Mouse (Mus musculus) olfactory bulb, adult 2 months (tissue): ENCODE results near the gene Dglucy. TPM values are rescaled to one million over a fixed set of nuclear protein-coding genes. Genes with fewer than 3 reads are reported as not detected.

Experiments used
- H3K27ac ChIP-seq: fragments of 200-500 bp; 2 replicates; pipeline ENCODE4 v1.5.1; 2012; ENCODE audit warnings: low read depth, low read length; ENCODE audit not compliant: insufficient read depth
- H3K4me1 ChIP-seq: fragments of 200-500 bp; 2 replicates; pipeline ENCODE4 v1.6.1; 2012; ENCODE audit warnings: low read length; ENCODE audit not compliant: control insufficient read depth, insufficient read depth
- H3K4me3 ChIP-seq: fragments of 200-500 bp; 2 replicates; pipeline ENCODE4 v1.5.1; 2012; ENCODE audit warnings: mild to moderate bottlenecking, low read depth, low read length, moderate library complexity; ENCODE audit not compliant: insufficient read depth
- CTCF ChIP-seq: fragments of 200-500 bp; IDR thresholded peaks from 2 replicates; pipeline ENCODE4 v1.5.1; 2012; ENCODE audit warnings: low read depth, mild to moderate bottlenecking, low read length, moderate library complexity; ENCODE audit not compliant: insufficient read depth
- POLR2A ChIP-seq: fragments of 200-500 bp; IDR thresholded peaks from 2 replicates; pipeline ENCODE4 v1.6.1; 2012; ENCODE audit warnings: mild to moderate bottlenecking, low read depth, low read length, moderate library complexity; ENCODE audit not compliant: insufficient read depth
- WGBS: fragments of 180-500 bp; shearing (Covaris S2); methylation state at CpG from one replicate; pipeline ENCODE4 v1.1.7; 2018; 5-methylcytosine and 5-hydroxymethylcytosine counted together
- polyA plus RNA-seq: library from polyadenylated mRNA; stranded (reverse); fragments of >200 nt; gene quantifications from 2 replicates; pipeline ENCODE4 v1.2.4, GENCODE M21; 2012; ENCODE audit warnings: low replicate concordance; ENCODE audit not compliant: missing spikeins, insufficient read depth, insufficient read length

The Dglucy gene
- polyA plus RNA-seq, 1 experiment: not detected

DNA sequence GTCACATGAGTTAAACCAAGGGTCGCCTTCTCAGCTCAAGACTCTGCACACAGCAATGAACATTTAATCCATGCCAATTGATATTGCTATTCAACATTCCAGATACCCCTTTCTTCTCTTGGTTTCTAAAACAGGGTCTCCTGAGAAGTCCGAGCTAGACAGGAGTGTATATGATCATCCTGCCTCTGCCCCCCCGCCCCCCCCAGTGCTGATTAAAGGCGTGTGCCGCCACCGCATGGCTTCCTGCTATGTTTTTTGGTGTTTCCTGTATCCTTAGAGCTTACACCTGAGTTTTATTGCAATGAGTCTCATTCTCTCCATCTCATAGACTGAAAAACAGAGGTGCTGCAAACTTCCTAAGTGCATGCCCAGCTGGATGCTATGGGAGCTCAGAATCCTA, 122.5 kb downstream of the Dglucy start:
- TF ChIP-seq POLR2A (no peak), CTCF (no peak)
- Histone ChIP-seq H3K4me1 (peaks cover 13% of the 10 kb centered on the region), H3K4me3 (no peak overlapping the region), H3K27ac (no peak overlapping the region)
- 83% methylated on average over 6 of the region's 6 CpGs for WGBS

DNA sequence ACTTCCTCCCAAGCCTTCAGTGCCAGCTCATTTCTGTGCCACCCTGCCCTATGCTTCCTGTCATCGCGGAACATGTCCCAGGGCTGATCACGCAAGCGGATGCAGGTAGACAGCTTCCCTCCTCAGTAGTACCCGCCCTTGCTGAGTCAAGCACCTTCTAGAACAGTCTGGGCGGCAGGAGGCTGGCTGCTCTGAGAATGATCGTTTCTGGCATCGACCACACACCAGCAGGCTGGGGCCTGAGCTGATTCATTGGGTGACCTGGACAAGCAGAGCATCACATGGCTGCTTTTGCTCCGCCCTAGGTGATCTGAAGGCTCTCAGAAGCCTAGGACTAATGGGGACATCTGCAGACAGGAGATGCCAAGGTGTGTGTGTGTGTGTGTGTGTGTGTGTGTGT, 124.9 kb downstream of the Dglucy start:
- peaks cover 16% of the 10 kb centered on the region for H3K4me1 ChIP-seq
- no peak overlapping the region for H3K4me3 ChIP-seq
- TF ChIP-seq POLR2A (no peak), CTCF (no peak)
- no peak overlapping the region for H3K27ac ChIP-seq
- 90% methylated on average over 9 of the region's 9 CpGs for WGBS

DNA sequence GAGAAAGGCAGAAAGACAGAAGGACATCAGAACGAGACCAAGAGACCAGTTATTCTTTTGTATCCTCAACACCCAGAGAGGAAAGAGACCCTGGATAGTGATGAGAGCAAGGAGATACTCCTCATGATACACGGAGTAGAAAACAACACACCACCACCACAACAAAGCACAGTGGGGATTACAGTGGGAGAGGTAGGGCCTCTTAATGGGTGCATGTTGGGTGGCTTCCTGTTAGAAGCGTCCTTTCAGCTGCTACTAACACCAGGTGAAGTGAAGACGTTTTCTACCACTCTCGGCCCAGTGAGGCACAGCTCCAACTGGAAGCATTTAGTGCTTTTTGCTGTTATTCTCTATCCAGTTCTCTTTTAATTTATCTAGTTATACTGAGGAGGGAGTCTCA, 128.0 kb downstream of the Dglucy start:
- H3K4me3 ChIP-seq: no peak overlapping the region
- 93% methylated on average over 5 of the region's 5 CpGs for WGBS
- peaks cover 11% of the 10 kb centered on the region for H3K4me1 ChIP-seq
- H3K27ac ChIP-seq: no peak overlapping the region
- TF ChIP-seq CTCF (no peak), POLR2A (no peak)

DNA sequence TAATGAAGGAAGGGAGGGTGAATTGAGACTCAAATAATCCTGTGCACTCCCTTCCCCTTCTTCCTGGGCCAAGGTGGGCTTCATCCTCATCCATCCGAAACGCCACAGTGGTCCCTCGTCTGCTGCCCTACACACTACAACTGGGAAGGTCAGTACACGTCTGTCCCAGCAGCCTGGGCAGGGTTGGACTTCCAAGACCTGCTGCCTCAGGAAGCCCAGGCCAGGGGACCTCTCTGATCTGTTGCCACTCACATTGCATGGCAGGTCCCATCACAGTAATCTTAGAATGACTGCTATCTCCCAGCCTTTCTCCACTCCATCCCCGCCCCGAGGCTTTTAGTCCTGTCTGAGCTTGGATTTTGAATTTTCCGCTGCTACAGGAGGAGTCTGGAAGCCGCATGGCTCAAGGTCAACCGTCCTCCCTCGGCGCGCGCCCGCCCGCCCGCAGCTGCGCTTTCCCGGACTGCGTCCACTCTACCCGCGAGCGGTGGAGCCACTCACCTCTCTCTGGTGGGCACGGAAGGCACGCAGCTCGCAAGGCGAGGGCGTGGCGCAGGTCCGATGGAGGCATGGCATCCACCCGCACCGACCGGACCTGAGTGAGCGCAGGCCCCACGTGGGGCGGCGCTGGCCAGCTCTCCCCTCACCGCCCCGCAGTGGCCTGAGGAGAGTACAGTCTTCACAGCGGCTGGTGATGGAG, 128.9 kb downstream of the Dglucy start, which contains the start of gene Gpr68:
TSS of gene Gpr68 (minus strand) at position 601 of the 700 bp plus-strand sequence.
- TF ChIP-seq CTCF: no peak
- TF ChIP-seq POLR2A: no peak
- peaks cover 11% of the 10 kb centered on the region for H3K4me1 ChIP-seq
- peak within 1 kb of the TSS; percentile 61 for H3K4me3 ChIP-seq
- 7% methylated on average over 39 of the region's 39 CpGs for WGBS
- no peak within 1 kb of the TSS for H3K27ac ChIP-seq

DNA sequence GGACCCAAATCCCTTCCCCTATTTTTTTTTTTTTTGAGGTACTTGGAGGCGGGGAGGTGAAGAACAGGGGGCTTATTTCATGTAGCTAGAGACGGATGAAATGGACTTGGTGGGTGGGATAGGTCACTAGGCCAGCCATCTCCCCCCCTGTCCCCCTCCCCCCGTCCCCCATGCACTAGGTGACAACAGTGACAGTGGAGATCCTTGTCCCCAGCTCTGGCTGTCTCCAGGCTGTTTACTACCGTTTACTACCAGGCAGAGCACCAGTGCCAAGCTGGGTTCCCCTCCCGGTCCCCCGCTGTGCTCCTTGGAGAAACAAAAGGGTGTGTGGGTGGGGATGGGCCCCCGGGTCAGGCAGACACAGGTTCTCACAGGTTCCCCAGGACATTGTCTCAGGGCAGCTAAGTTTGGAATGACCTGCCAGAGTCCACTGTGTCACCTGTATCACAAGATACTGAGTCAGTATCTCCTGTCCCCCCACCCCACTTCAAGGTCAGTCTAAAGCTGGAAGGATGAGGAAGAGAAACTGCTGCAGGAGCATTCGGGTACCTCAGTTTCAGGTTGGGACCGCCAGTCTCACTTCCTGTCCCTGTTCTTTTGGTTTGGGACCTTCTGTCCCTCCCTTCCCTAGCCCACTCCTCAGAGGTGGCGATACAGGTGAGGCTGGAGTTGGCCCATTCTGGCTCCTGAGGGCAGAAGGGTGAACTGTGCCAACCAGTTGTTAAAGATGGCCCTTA, 129.6 kb downstream of the Dglucy start:
- Histone ChIP-seq H3K27ac (no peak overlapping the region), H3K4me3 (peak overlapping the region; percentile 61), H3K4me1 (peaks cover 11% of the 10 kb centered on the region)
- 35% methylated on average over 10 of the region's 10 CpGs for WGBS
- TF ChIP-seq CTCF (no peak), POLR2A (no peak)

DNA sequence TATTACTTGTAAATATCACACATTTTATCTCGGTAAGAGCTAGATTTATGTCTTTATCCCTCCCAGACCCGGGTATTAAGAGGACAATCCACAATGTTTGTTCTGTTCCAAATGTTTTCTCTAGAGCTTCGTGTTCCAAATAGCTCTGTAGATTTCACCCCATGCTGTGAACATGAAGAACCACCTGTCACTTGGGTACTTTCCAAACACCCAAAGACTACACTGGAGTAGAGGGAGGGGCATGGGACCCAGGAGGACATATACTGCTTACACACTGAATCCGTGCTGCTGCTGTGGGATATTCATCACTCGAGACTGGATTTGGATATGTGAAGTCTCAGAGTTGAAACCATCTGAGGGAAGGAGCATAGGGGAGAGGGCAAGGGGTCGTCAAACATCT, 130.9 kb downstream of the Dglucy start:
- 61% methylated on average over 6 of the region's 6 CpGs for WGBS
- H3K27ac ChIP-seq: no peak overlapping the region

DNA sequence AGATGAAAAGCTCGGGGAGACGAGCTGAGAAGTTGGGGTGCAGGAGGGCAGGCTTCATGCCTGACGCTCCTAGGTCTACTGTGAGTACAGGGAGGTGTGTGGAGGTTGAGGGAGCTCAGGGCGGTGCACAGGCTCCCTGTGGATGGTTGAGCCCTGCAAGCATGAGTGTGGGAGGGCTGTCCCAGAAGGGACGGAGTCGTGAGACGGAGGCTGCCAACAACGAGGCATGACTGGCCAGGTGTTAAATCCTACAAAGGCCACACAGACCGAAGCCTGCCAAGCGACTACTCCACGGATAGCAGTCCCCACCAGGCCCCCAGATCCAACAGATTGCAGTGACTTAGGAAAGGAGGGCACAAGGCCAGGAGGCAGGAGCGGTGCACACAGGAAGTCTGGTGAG, 131.9 kb downstream of the Dglucy start:
- Histone ChIP-seq H3K4me1 (peaks cover 11% of the 10 kb centered on the region), H3K4me3 (no peak overlapping the region), H3K27ac (no peak overlapping the region)
- no peak for TF ChIP-seq POLR2A
- WGBS: 80% methylated on average over 12 of the region's 12 CpGs

More for the DNA sequence above, 130.9 kb downstream of the Dglucy start:
- no peak overlapping the region for H3K4me3 ChIP-seq
- peaks cover 11% of the 10 kb centered on the region for H3K4me1 ChIP-seq
- TF ChIP-seq CTCF: no peak
- TF ChIP-seq POLR2A: no peak

DNA sequence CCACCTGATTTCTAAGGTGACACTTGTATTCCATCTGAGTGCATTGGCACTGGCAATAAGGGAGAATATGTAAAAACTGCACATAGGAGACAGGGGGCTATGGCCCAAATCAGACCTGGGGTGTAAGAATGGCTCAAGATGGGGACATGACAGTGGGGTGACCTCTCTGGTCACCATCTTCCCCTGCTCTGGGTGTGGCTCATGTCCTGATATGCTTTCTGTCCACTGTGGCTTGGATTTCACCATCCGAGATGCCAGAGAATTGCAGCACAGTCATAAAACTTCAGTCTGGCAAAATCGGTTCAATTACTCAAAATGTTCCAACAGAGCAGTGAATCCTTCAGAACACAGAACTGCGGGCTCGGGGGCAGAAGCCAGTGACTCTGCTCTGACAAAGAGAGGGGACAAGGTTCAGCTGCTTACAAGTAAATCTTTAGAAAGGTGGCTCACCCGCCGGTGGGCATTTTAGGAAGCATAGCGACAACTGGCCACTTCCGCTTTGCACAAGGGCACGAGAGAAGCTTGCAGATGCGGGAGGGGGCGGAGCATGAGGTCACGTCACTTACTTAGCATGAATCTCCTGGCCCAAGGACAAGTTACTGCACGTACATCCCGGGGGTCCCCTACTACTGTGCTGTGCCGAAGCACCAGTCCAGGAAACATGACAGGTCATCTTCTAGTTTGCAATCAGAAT, 145.9 kb downstream of the Dglucy start:
- TF ChIP-seq CTCF (no peak), POLR2A (no peak)
- peaks cover 5% of the 10 kb centered on the region; the same call in 1 of the 2 replicates for H3K4me1 ChIP-seq
- no peak overlapping the region for H3K4me3 ChIP-seq
- H3K27ac ChIP-seq: no peak overlapping the region
- 87% methylated on average over 15 of the region's 15 CpGs for WGBS
